Mouse (Mus musculus): ENCODE data around the gene Jun.

Gene Jun

DNA sequence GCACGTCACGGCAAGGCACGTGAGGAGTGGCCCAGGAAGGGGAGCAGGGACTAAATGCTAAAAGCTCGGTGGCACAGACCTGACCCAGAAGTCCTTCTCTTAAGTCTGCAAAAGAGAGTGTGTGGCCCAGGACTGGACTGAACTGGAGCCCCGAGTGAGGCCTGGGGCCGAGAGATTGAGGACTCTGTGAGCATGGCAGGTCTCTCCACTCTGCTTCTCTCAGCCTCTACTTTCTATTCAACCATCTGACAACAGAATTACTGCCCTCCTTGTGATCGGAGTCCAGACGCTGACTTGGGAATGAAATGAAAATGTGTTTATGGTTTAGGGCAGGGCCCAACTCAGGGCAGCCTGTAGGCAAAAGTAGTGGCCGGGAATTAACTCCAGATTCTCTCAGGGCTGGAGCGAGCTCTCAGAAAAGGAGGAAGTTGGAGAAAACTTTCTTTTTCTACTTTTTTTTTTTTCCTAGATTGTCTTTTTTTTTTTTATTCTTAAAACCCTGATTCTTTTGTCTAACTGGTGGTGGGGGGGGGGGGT lies 21.3 kb upstream of the Jun start:
- no peak for DNase-seq

- no peak for DNase-seq
Measured at GRCm38 (mm10) chr4:95070407-95070806, 18.4 kb upstream of the Jun start.

- no peak for DNase-seq
Measured at GRCm38 (mm10) chr4:95068045-95068948, 16.3 kb upstream of the Jun start.

DNA sequence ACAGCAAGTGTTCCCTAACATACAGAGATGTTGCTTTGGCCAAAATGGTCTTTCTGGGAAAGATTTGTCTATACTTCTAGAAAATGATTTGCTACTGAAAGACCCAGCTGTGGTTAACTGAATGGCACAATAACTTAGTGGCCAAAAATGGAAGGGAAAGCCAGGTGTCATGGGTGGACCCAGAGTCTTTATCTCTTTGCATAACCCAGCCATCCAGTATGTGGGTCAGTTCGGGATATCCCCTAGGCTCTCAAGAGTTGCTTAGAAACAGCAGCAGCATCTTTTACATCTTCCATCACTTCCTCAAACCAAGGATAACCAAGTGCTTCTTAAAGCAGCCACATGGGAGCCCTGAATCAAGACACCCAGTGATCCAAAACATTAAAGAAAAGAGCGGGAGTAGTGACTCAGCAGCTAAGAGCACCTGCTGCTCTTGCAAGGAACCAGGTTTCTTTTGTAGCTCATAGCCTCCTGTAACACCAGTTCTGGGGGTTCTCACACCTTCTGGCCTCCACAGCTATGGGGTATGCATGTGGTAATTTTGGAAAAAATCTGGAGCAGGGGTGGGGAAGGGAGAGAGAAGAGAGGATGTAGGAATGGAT lies 11.7 kb upstream of the Jun start:
- no peak for DNase-seq

GRCm38 (mm10) chr4:95062873-95063272 lies 10.9 kb upstream of the Jun start:
- DNase-seq: no peak

- no peak for DNase-seq
Measured at GRCm38 (mm10) chr4:95057264-95057663, 5.2 kb upstream of the Jun start.

DNA sequence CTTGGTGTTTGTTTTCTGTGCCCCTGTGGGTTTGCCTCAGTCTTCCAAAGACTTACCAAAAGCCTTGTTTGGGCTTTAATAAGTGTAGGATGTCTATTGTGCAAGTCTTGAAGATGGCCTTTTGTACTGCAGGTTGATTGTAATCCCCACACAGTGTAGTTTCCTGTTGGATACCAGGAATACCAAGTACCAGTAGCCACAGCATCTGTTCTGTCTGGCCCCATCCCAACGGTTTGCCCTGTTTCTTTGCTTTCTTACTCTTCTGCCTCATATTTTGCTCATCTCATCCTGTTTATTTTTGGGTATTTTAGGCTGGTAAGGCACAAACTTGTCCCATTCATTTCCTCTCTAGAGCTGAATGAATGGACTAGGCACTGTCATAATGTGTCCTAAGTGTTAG lies 3.3 kb upstream of the Jun start:
- no peak for DNase-seq

GRCm38 (mm10) chr4:95054336-95054735 lies 2.3 kb upstream of the Jun start:
- DNase-seq: no peak

DNA sequence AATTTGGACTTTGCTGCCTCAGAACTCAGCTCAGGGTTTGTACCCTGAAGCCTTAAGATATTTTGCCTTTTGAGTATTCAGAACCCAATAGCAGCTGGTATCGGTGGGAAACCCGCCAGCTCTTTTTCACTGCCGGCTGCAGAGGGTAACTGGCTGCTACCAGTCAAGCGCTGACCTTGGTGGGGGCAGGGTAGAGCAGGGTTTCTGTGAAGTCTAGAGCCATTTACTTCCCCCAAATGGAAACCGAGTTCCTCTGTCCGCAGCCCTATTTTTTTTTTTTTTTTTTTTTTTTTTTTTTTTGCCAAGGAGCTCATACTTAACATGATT lies 1.7 kb upstream of the Jun start:
- DNase-seq: peak; percentile 65

GRCm38 (mm10) chr4:95053041-95053790 lies 1.2 kb upstream of the Jun start:
- peak; percentile 91 for DNase-seq

- DNase-seq: no peak
Measured at GRCm38 (mm10) chr4:95051311-95051871, 631 bp downstream of the Jun start.

- peak; percentile 60 for DNase-seq
Measured at GRCm38 (mm10) chr4:95050518-95051278, 1.3 kb downstream of the Jun start.

GRCm38 (mm10) chr4:95049884-95050517 lies 2.0 kb downstream of the Jun start:
- peak; percentile 79 for DNase-seq

DNA sequence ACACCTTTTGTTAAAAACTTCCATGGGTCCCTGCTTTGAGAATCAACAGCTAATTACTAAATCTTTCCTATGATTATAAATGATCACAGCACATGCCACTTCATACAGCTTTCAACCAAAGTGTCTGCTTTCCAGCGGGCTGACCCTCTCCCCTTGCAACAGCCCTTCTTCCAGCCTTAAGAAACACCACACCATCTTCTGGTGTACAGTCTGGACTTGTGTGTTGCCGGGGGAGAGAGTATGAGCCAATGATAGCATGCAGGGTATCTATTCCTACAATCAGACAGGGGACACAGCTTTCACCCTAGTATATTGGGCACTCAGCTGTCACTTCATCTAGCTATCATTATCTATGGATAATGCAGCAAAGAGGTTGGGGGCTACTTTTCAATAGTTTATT lies 2.9 kb downstream of the Jun start:
- no peak for DNase-seq

DNA sequence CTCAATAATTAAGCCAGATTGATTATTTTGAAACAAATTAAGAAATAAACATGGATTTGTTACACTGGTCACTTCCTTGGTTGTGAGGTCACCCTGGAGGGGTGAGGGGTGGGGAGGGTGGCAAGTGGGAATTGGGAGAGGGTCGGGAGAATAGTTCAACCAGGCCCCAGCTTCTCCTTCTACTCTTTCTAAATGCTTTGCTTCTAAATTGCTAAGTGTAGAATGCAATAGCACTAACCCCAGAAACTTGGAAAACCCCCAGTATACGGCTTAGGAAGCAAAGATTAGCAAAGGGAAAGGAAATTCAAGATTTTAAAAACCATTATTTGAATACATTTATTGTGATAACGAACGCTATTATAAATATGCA lies 3.3 kb downstream of the Jun start:
- no peak for DNase-seq

DNA sequence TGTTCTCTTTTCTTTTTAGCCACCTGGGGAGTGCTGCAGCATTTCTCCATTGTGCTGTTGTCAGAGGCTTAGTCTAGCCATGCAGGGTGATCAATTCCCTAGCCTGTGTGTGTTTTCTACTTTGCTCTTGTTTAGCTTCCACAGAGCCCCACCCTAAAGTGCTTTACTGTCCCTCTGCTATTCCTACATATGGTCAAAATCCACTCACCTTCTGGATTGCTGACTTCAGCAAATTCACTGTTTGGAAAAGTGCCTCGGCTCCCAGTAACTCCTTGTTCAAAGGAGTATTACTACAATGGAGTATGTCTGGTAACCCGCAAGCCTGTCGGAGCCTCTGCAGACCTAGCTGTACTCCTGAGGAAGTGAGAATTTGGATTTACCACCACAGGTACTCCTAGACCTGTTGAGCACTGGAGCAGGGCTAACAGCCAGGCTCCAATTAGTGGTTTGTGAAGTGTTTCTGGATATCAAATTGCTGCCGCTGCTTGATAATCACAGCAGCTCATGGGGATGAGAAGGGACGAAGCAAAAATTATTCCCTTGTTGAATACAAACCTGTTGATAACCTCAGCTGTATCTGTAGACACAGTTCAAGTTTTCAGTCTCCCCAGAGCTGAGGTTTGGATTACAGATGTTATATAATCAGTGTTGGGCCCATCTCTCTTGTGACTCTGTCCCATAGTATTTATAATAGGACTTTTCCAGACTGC lies 3.8 kb downstream of the Jun start:
- no peak for DNase-seq

GRCm38 (mm10) chr4:95045133-95045532 lies 6.9 kb downstream of the Jun start:
- no peak for DNase-seq

DNA sequence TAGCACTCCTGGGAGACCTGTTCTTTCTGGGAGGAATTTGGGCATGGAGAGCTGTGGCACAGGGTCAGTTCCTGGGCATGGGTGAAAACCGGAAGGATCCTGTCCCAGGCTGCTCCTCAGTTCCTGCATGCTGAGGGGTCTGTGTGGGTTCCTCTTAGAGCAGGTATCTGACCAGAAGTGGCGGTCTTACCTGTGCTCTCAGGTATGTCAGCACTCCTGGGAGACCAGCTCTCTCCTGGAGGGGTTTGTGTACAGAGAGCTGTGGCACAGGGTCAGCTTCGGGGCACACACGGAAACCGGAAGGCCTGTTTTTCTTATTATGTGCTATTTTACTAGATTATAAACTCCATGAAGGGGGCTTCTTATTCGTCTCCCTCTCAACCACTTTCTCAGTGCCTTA lies 7.3 kb downstream of the Jun start:
- no peak for DNase-seq

GRCm38 (mm10) chr4:95038024-95038423 lies 14.0 kb downstream of the Jun start:
- no peak for DNase-seq

DNA sequence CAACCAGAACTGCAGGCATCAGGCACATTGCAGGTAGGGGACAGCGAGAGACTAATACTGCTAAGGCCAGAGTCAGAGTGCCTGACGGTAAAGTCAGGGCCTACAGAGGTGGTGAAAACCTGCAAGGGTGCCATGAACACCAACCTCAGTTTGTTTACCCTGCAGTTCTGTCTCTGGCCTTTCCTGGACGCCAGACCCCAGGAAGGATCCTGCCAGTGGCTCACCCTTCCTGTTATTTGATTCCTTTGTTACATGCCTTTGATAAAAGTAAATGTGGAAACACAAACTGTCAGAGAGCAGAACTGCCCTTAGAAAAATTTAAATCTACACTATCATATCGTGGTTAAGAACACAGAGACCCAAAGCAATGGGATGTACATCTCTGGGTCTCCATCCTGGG lies 20.9 kb downstream of the Jun start:
- no peak for DNase-seq

DNA sequence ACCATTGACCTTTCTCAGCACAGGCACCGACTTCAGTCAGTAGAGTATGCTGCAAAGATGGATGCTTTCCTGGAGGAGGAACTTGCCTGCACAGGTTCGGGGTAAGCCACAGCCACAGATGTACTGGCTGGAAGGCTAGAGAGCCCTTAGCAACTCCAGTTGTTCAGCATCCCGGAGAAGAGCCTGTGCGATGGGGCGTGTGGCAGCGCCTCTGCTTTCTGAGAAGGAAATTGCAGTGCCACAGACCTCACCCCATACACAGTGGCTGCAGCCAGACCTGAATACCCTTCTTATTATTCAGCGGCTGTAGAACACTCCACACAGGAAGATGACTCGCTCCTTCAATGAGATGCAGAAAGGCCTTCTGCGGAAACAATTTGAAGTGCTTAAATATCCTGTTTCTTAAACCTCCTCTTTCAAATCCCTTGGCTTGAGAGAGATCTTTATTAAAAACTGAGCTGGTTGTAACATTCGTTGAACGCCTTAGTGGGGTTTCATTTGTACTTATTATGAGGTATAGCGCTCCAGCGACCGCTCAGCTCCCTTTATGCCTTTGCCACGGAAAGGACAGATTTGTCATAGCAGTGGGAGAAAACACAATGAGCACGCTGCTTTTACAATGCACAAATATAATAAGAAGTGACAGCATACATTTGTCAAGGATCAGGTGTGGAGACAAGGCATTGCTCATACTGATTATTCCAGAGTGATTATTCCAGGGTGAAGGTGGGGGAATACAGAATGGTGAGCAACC lies 26.0 kb downstream of the Jun start:
- no peak for DNase-seq
